Mouse (Mus musculus) hindbrain, embryonic 16.5 days (tissue): ENCODE data around the gene Dazl. TPM values are rescaled to one million over a fixed set of nuclear protein-coding genes. Genes with fewer than 3 reads are reported as not detected.

Experiments used
- polyA plus RNA-seq: library from polyadenylated mRNA; unstranded; fragments of >200 nt; fragmentation: Nextera tagmentation; extraction: Ambion mirVana; gene quantifications from 2 replicates; pipeline ENCODE4 v1.2.1, GENCODE M21; 2015

Gene Dazl
- polyA plus RNA-seq, 1 experiment from 2014 or later: 0.50 TPM

Other genes with a start within 250 kb of the Dazl start
- gene Rftn1, start 103.0 kb downstream of the Dazl start, polyA plus RNA-seq: 21.1 and 24.3 TPM in 2 replicates
- gene Plcl2, start 215.8 kb upstream of the Dazl start, polyA plus RNA-seq: 8.2 and 10.0 TPM in 2 replicates